8 mouse cellular contexts compared by ENCODE assay signal in genomic region chr10:80954843-80955242, GRCm38 (mm10). TPM values are rescaled to one million over a fixed set of nuclear protein-coding genes. Genes with fewer than 3 reads are reported as not detected.
DNase-seq lines count a peak whose midpoint lies in the region; ATAC-seq and TF ChIP-seq lines count a peak whose summit lies in the region.
"Had no signal": no experiment of that assay in that cellular context is flagged by ENCODE, and none has a peak within 500 bp of the region (broad histone marks: within the 10 kb centered on the region; RNA-seq: fewer than 3 reads in every experiment).

No protein-coding gene starts in this region.

- TF ChIP-seq POLR2A in limb, embryonic 14.5 days (IDR thresholded peaks at IDR 0.05; ENCODE audit: borderline replicate concordance, extremely low read depth, insufficient read depth, insufficient read length), result no peak

- in situ Hi-C loops in Patski (cut with MboI; ENCODE audit: low pct_unique_long_range_greater_than_20kb), result no loop called here

- DNase-seq in limb, embryonic 10.5 days (ENCODE audit: low spot score), result no peak
- DNase-seq in Patski (ENCODE audit: low read depth, low spot score), result no peak
- peak; percentile 57 for DNase-seq in gastrocnemius, postnatal 14 days
- no peak for DNase-seq in limb, embryonic 14.5 days (ENCODE audit: low spot score)
- DNase-seq in frontal cortex, adult 2 months (ENCODE audit: extremely low spot score in 1 of 2, low spot score in 1 of 2), result no peak

- no peaks in the 10 kb centered on the region for H3K36me3 ChIP-seq in limb, embryonic 12.5 days
- no peaks in the 10 kb centered on the region for H3K36me3 ChIP-seq in limb, embryonic 10.5 days
- no peaks in the 10 kb centered on the region for H3K36me3 ChIP-seq in limb, embryonic 14.5 days (ENCODE audit: control insufficient read depth, insufficient read depth, low read length)
- H3K36me3 ChIP-seq: midbrain, embryonic 13.5 days had no signal

- ATAC-seq in limb, embryonic 12.5 days (ENCODE audit: insufficient number of reproducible peaks, insufficient read depth, low FRiP score, low TSS enrichment, low read depth), result no peak
- ATAC-seq in Patski, result peak; percentile 24
- 0 out of 2 replicates have a peak, but pooled peaks have one; percentile 17 for ATAC-seq in limb, embryonic 14.5 days (ENCODE audit: low FRiP score, low read depth)
- ATAC-seq in granulocyte monocyte progenitor cell, adult 5-6 weeks (replicated peaks; ENCODE audit: poor library complexity, severe bottlenecking), result no peak

- WGBS in limb, embryonic 12.5 days, result 84% methylated on average over 6 of the region's 6 CpGs
- WGBS in limb, embryonic 10.5 days, result 86% methylated on average over 6 of the region's 6 CpGs
- 63% methylated on average over 6 of the region's 6 CpGs for WGBS in limb, embryonic 14.5 days

- H3K27me3 ChIP-seq in limb, embryonic 12.5 days, result no peaks in the 10 kb centered on the region
- H3K27me3 ChIP-seq in limb, embryonic 10.5 days (ENCODE audit: low read depth, poor library complexity, severe bottlenecking), result peaks cover 16% of the 10 kb centered on the region; the same call in 1 of the 2 replicates
- H3K27me3 ChIP-seq in Patski, result no peaks in the 10 kb centered on the region
- no peaks in the 10 kb centered on the region for H3K27me3 ChIP-seq in limb, embryonic 14.5 days (ENCODE audit: control insufficient read depth, insufficient read depth, low read length)

- 0 out of 2 replicates have a peak overlapping the region, but pooled peaks have one; percentile 1 for H3K27ac ChIP-seq in limb, embryonic 12.5 days
- H3K27ac ChIP-seq in limb, embryonic 10.5 days, result no peak overlapping the region
- H3K27ac ChIP-seq in limb, embryonic 14.5 days (replicated peaks; ENCODE audit: low read depth, low read length), result no peak overlapping the region
- H3K27ac ChIP-seq: midbrain, embryonic 13.5 days had no signal

- no peaks in the 10 kb centered on the region; the same call in 1 of the 2 replicates for H3K4me1 ChIP-seq in limb, embryonic 12.5 days (replicated peaks)
- H3K4me1 ChIP-seq in limb, embryonic 10.5 days, result peaks cover 8% of the 10 kb centered on the region
- H3K4me1 ChIP-seq in limb, embryonic 14.5 days (ENCODE audit: control insufficient read depth, insufficient read depth, low read length), result peaks cover 4% of the 10 kb centered on the region; the same call in 1 of the 2 replicates
- H3K4me1 ChIP-seq: midbrain, embryonic 13.5 days had no signal

- CTCF ChIA-PET in Patski (lab: Charles Lee), result interaction anchor here (0.8 to 3.0 kb wide), 17 partner anchors 8 to 40 kb away, joined by 3 to 18 read pairs (median 4); partner anchors contain the start of gene Gadd45b

- POLR2A ChIA-PET in Patski (lab: Charles Lee), result interaction anchor here (1.0 to 5.7 kb wide), 3 partner anchors 11 to 38 kb away, joined by 3 to 55 read pairs (median 6); partner anchors contain the start of gene Gadd45b

- no peak overlapping the region for H3K4me3 ChIP-seq in limb, embryonic 12.5 days (replicated peaks)
- no peak overlapping the region for H3K4me3 ChIP-seq in limb, embryonic 10.5 days
- no peak overlapping the region for H3K4me3 ChIP-seq in limb, embryonic 14.5 days (replicated peaks; ENCODE audit: low read length)
- H3K4me3 ChIP-seq: midbrain, embryonic 13.5 days had no signal

- H3K4me2 ChIP-seq in limb, embryonic 12.5 days, result no peak overlapping the region
- H3K4me2 ChIP-seq in limb, embryonic 14.5 days (replicated peaks; ENCODE audit: low read depth, low read length, severe bottlenecking), result no peak overlapping the region
- H3K4me2 ChIP-seq: midbrain, embryonic 13.5 days had no signal

- no peak overlapping the region for H3K9ac ChIP-seq in limb, embryonic 12.5 days (replicated peaks)
- H3K9ac ChIP-seq in limb, embryonic 14.5 days (ENCODE audit: low read depth, low read length, severe bottlenecking), result no peak overlapping the region
- H3K9ac ChIP-seq: midbrain, embryonic 13.5 days had no signal

- intact Hi-C loops in gastrocnemius, postnatal 14 days (cut with DNase I; ENCODE audit: low total_unique reads), result no loop called here

- no peak for TF ChIP-seq CTCF in Patski (IDR thresholded peaks at IDR 0.05)

- H3K9me3 ChIP-seq in limb, embryonic 12.5 days, result no peaks in the 10 kb centered on the region
- no peaks in the 10 kb centered on the region for H3K9me3 ChIP-seq in limb, embryonic 10.5 days (replicated peaks)
- H3K9me3 ChIP-seq in limb, embryonic 14.5 days (ENCODE audit: control insufficient read depth, low read length), result no peaks in the 10 kb centered on the region
- H3K9me3 ChIP-seq: midbrain, embryonic 13.5 days had no signal

RNA-seq across cellular contexts. Expression of gene Gadd45b, which starts 25.0 kb away (rescaled TPM):
- polyA plus RNA-seq in limb, embryonic 12.5 days (2016; fragmentation: Nextera tagmentation; extraction: Ambion mirVana), result 19.4 and 20.6 TPM in 2 replicates
- 4.5 and 9.8 TPM in 2 replicates for polyA plus RNA-seq in limb, embryonic 10.5 days (2016; fragmentation: Nextera tagmentation; extraction: Ambion mirVana)
- 53.8 TPM for polyA plus RNA-seq in Patski (2021)
- total RNA-seq in gastrocnemius, postnatal 14 days (2021), result 10 to 100 TPM; 21.5 to 28.7 TPM
- 46.2 and 52.2 TPM in 2 replicates for polyA plus RNA-seq in limb, embryonic 14.5 days (2012; rRNA removed)
- polyA plus RNA-seq in limb, embryonic 14.5 days (2014; fragmentation: Nextera tagmentation; extraction: Ambion mirVana), result 33.8 and 36.6 TPM in 2 replicates
- 20.1 and 21.5 TPM in 2 replicates for total RNA-seq in granulocyte monocyte progenitor cell, adult 5-6 weeks (2014; fragmentation: Nextera tagmentation)
- total RNA-seq in granulocyte monocyte progenitor cell, adult 5-6 weeks (2017), result 25.6 and 27.6 TPM in 2 replicates
- polyA plus RNA-seq in frontal cortex, adult 2 months (2012; rRNA removed), result 20.7 and 26.0 TPM in 2 replicates

RNA-seq across cellular contexts. Expression of gene Lmnb2, which starts 36.8 kb away (rescaled TPM):
- 74.8 and 75.2 TPM in 2 replicates for polyA plus RNA-seq in limb, embryonic 12.5 days (2016; fragmentation: Nextera tagmentation; extraction: Ambion mirVana)
- polyA plus RNA-seq in limb, embryonic 10.5 days (2016; fragmentation: Nextera tagmentation; extraction: Ambion mirVana), result 85.0 and 85.4 TPM in 2 replicates
- polyA plus RNA-seq in Patski (2021), result 24.7 TPM
- total RNA-seq in gastrocnemius, postnatal 14 days (2021), result 10 to 100 TPM in 1 of 2 experiments, 1 to 10 TPM in 1; 9.4 to 14.3 TPM
- polyA plus RNA-seq in limb, embryonic 14.5 days (2012; rRNA removed), result 75.9 and 77.5 TPM in 2 replicates
- 19.1 and 21.5 TPM in 2 replicates for polyA plus RNA-seq in limb, embryonic 14.5 days (2014; fragmentation: Nextera tagmentation; extraction: Ambion mirVana)
- total RNA-seq in granulocyte monocyte progenitor cell, adult 5-6 weeks (2014; fragmentation: Nextera tagmentation), result 24.9 and 35.1 TPM in 2 replicates
- total RNA-seq in granulocyte monocyte progenitor cell, adult 5-6 weeks (2017), result 56.2 and 62.8 TPM in 2 replicates
- 24.3 and 25.9 TPM in 2 replicates for polyA plus RNA-seq in frontal cortex, adult 2 months (2012; rRNA removed)

RNA-seq across cellular contexts. Expression of gene Timm13, which starts 54.1 kb away (rescaled TPM):
- polyA plus RNA-seq in limb, embryonic 12.5 days (2016; fragmentation: Nextera tagmentation; extraction: Ambion mirVana), result 318 and 327 TPM in 2 replicates
- 342 and 401 TPM in 2 replicates for polyA plus RNA-seq in limb, embryonic 10.5 days (2016; fragmentation: Nextera tagmentation; extraction: Ambion mirVana)
- 253 TPM for polyA plus RNA-seq in Patski (2021)
- total RNA-seq in gastrocnemius, postnatal 14 days (2021), result 100 to 1,000 TPM; 114 to 125 TPM
- 187 and 229 TPM in 2 replicates for polyA plus RNA-seq in limb, embryonic 14.5 days (2012; rRNA removed)
- 330 and 335 TPM in 2 replicates for polyA plus RNA-seq in limb, embryonic 14.5 days (2014; fragmentation: Nextera tagmentation; extraction: Ambion mirVana)
- 145 and 158 TPM in 2 replicates for total RNA-seq in granulocyte monocyte progenitor cell, adult 5-6 weeks (2014; fragmentation: Nextera tagmentation)
- 38.2 and 50.4 TPM in 2 replicates for total RNA-seq in granulocyte monocyte progenitor cell, adult 5-6 weeks (2017)
- 192 and 231 TPM in 2 replicates for polyA plus RNA-seq in frontal cortex, adult 2 months (2012; rRNA removed)

RNA-seq across cellular contexts. Expression of gene Gng7, which starts 59.9 kb away (rescaled TPM):
- 6.2 and 6.4 TPM in 2 replicates for polyA plus RNA-seq in limb, embryonic 12.5 days (2016; fragmentation: Nextera tagmentation; extraction: Ambion mirVana)
- polyA plus RNA-seq in limb, embryonic 10.5 days (2016; fragmentation: Nextera tagmentation; extraction: Ambion mirVana), result 4.3 and 4.5 TPM in 2 replicates
- polyA plus RNA-seq in Patski (2021), result 7.2 TPM
- total RNA-seq in gastrocnemius, postnatal 14 days (2021), result 1 to 10 TPM in 1 of 2 experiments, under 1 TPM in 1; 0.44 to 1.1 TPM
- 7.6 and 7.9 TPM in 2 replicates for polyA plus RNA-seq in limb, embryonic 14.5 days (2012; rRNA removed)
- 6.5 and 7.2 TPM in 2 replicates for polyA plus RNA-seq in limb, embryonic 14.5 days (2014; fragmentation: Nextera tagmentation; extraction: Ambion mirVana)
- total RNA-seq in granulocyte monocyte progenitor cell, adult 5-6 weeks (2014; fragmentation: Nextera tagmentation), result 0.30 and 1.5 TPM in 2 replicates
- total RNA-seq in granulocyte monocyte progenitor cell, adult 5-6 weeks (2017), result 0.09 and 0.46 TPM in 2 replicates
- 80.8 and 101 TPM in 2 replicates for polyA plus RNA-seq in frontal cortex, adult 2 months (2012; rRNA removed)

Comparison
In these comparisons a context has a peak if more than half of its experiments do, and no peak if none do; other contexts are left out.
1. ATAC-seq: peak in Patski (single experiment) and limb, embryonic 14.5 days (single experiment); none in limb, embryonic 12.5 days (single experiment) and granulocyte monocyte progenitor cell, adult 5-6 weeks (single experiment).